Mouse (Mus musculus) MEL (cell line): Measurements from ENCODE around the gene Grap. TPM values are rescaled to one million over a fixed set of nuclear protein-coding genes. Genes with fewer than 3 reads are reported as not detected.

Experiments used
- DNase-seq: peaks from one replicate; pipeline ENCODE4 v3.0.0; 2011; ENCODE audit warnings: low read depth, low spot score
- H3K27ac ChIP-seq: 2 replicates; pipeline ENCODE4 v1.5.1; 2012; ENCODE audit warnings: low read depth, mild to moderate bottlenecking, control low read depth, low read length, moderate library complexity; ENCODE audit not compliant: control insufficient read depth
- H3K27me3 ChIP-seq, 2 experiments: fragments of 150-350 bp in 1 of 2; sonication (generic) in 1 of 2; 2 replicates each; pipeline ENCODE4 v1.6.1; 2012; ENCODE audit warnings: low read length in 2 of 2, mild to moderate bottlenecking in 2 of 2, improper control_type of control experiment in 1 of 2, moderate library complexity in 1 of 2; ENCODE audit not compliant: insufficient read depth in 2 of 2, control insufficient read depth in 1 of 2
- H3K36me3 ChIP-seq, 2 experiments: 2 replicates each; pipeline ENCODE4 v1.6.1; 2012 to 2014; ENCODE audit warnings: low read length in 2 of 2, improper control_type of control experiment in 1 of 2, inconsistent platforms in 1 of 2, mild to moderate bottlenecking in 1 of 2; ENCODE audit not compliant: insufficient read depth in 2 of 2, control insufficient read depth in 1 of 2
- H3K4me1 ChIP-seq, 2 experiments: fragments of 150-350 bp in 1 of 2; sonication (generic) in 1 of 2; 2 replicates each; pipeline ENCODE4 v1.6.1; 2012; ENCODE audit warnings: low read length in 2 of 2, improper control_type of control experiment in 1 of 2, mild to moderate bottlenecking in 1 of 2; ENCODE audit not compliant: insufficient read depth in 2 of 2, control insufficient read depth in 1 of 2
- H3K4me3 ChIP-seq, 2 experiments: fragments of 150-350 bp in 1 of 2; sonication (generic) in 1 of 2; 2 replicates each; pipeline ENCODE4 v1.5.1; 2012; ENCODE audit warnings: low read depth in 2 of 2, low read length in 2 of 2, mild to moderate bottlenecking in 2 of 2, moderate library complexity in 2 of 2, control low read depth in 1 of 2, improper control_type of control experiment in 1 of 2; ENCODE audit not compliant: control insufficient read depth in 1 of 2, insufficient read depth in 1 of 2
- H3K79me2 ChIP-seq: 2 replicates; pipeline ENCODE4 v1.6.1; 2012; ENCODE audit warnings: mild to moderate bottlenecking, low read length, moderate library complexity; ENCODE audit not compliant: control insufficient read depth, poor library complexity, insufficient read depth
- H3K9ac ChIP-seq: 2 replicates; pipeline ENCODE4 v1.6.1; 2012; ENCODE audit warnings: low read depth, mild to moderate bottlenecking, control low read depth, low read length, moderate library complexity; ENCODE audit not compliant: control insufficient read depth, poor library complexity, severe bottlenecking
- H3K9me3 ChIP-seq: fragments of 150-350 bp; sonication (generic); replicated peaks from 2 replicates; pipeline ENCODE4 v1.6.1; 2012; ENCODE audit warnings: mild to moderate bottlenecking, low read length, improper control_type of control experiment, moderate library complexity; ENCODE audit not compliant: insufficient read depth
- CHD1 ChIP-seq: IDR thresholded peaks from 2 replicates; pipeline ENCODE4 v1.6.1; 2012; ENCODE audit warnings: low read depth, mild to moderate bottlenecking, inconsistent platforms, low read length, improper control_type of control experiment
- CTCF ChIP-seq, 3 experiments: IDR thresholded peaks in 2 of 3; conservative IDR thresholded peaks in 1 of 3; 2 replicates each; pipeline ENCODE4 v1.5.1; 2011 to 2012; ENCODE audit warnings: low read length in 3 of 3, low read depth in 2 of 3, mild to moderate bottlenecking in 2 of 3, improper control_type of control experiment in 1 of 3, inconsistent platforms in 1 of 3, mixed read lengths in 1 of 3, moderate library complexity in 1 of 3; ENCODE audit not compliant: control insufficient read depth in 1 of 3, insufficient read depth in 1 of 3, poor library complexity in 1 of 3, severe bottlenecking in 1 of 3
- ELF1 ChIP-seq: IDR thresholded peaks from 2 replicates; pipeline ENCODE4 v1.6.1; 2014; ENCODE audit warnings: low read depth, mild to moderate bottlenecking, inconsistent platforms, low read length, improper control_type of control experiment, moderate library complexity
- EP300 ChIP-seq, 2 experiments: IDR thresholded peaks; 2 replicates each; pipeline ENCODE4 v1.6.1; 2011; ENCODE audit warnings: improper control_type of control experiment in 2 of 2, low read length in 2 of 2, low read depth in 1 of 2, mild to moderate bottlenecking in 1 of 2
- ETS1 ChIP-seq: IDR thresholded peaks from 2 replicates; pipeline ENCODE4 v1.6.1; 2012; ENCODE audit warnings: low read depth, mild to moderate bottlenecking, inconsistent platforms, low read length, improper control_type of control experiment, moderate library complexity
- GATA1 ChIP-seq: IDR thresholded peaks from 2 replicates; pipeline ENCODE4 v1.6.1; 2011; ENCODE audit warnings: low read depth, low read length, improper control_type of control experiment
- MAZ ChIP-seq: IDR thresholded peaks from 2 replicates; pipeline ENCODE4 v1.6.1; 2012; ENCODE audit warnings: low read depth, mild to moderate bottlenecking, inconsistent platforms, low read length, improper control_type of control experiment
- MEF2A ChIP-seq: IDR thresholded peaks from 2 replicates; pipeline ENCODE4 v1.6.1; 2014; ENCODE audit warnings: low read depth, mild to moderate bottlenecking, inconsistent platforms, low read length, improper control_type of control experiment; ENCODE audit not compliant: poor library complexity, insufficient replicate concordance, severe bottlenecking; ENCODE audit errors: extremely low read depth
- MXI1 ChIP-seq: IDR thresholded peaks from 2 replicates; pipeline ENCODE4 v1.6.1; 2011; ENCODE audit warnings: mild to moderate bottlenecking, low read depth, low read length, improper control_type of control experiment
- MYB ChIP-seq: IDR thresholded peaks from 2 replicates; pipeline ENCODE4 v1.6.1; 2011; ENCODE audit warnings: mild to moderate bottlenecking, low read depth, low read length, improper control_type of control experiment
- MYC ChIP-seq: IDR thresholded peaks from 2 replicates; pipeline ENCODE4 v1.6.1; 2011; ENCODE audit warnings: low read depth, mild to moderate bottlenecking, low read length, improper control_type of control experiment, moderate library complexity
- NELFE ChIP-seq: IDR thresholded peaks from 2 replicates; pipeline ENCODE4 v1.6.1; 2011; ENCODE audit warnings: low read depth, low read length, improper control_type of control experiment
- POLR2A ChIP-seq, 2 experiments: IDR thresholded peaks; 2 replicates each; pipeline ENCODE4 v1.6.1; 2011 to 2012; ENCODE audit warnings: low read length in 2 of 2, mild to moderate bottlenecking in 2 of 2, control low read depth in 1 of 2, improper control_type of control experiment in 1 of 2, low read depth in 1 of 2, moderate library complexity in 1 of 2; ENCODE audit not compliant: control insufficient read depth in 1 of 2, insufficient read depth in 1 of 2, poor library complexity in 1 of 2
- POLR2AphosphoS2 ChIP-seq: IDR thresholded peaks from 2 replicates; pipeline ENCODE4 v1.6.1; 2011; ENCODE audit warnings: low read length, improper control_type of control experiment
- POLR2AphosphoS5 ChIP-seq: IDR thresholded peaks from 2 replicates; pipeline ENCODE4 v1.6.1; 2012; ENCODE audit warnings: low read depth, borderline replicate concordance, mild to moderate bottlenecking, inconsistent platforms, low read length, moderate library complexity, mixed read lengths
- RAD21 ChIP-seq: IDR thresholded peaks from 2 replicates; pipeline ENCODE4 v1.6.1; 2011; ENCODE audit warnings: mild to moderate bottlenecking, low read depth, low read length, improper control_type of control experiment
- RCOR1 ChIP-seq: IDR thresholded peaks from 2 replicates; pipeline ENCODE4 v1.6.1; 2012; ENCODE audit warnings: low read depth, mild to moderate bottlenecking, inconsistent platforms, low read length, improper control_type of control experiment
- SIN3A ChIP-seq: IDR thresholded peaks from 2 replicates; pipeline ENCODE4 v1.6.1; 2012; ENCODE audit warnings: low read length, improper control_type of control experiment, inconsistent platforms
- TAL1 ChIP-seq: IDR thresholded peaks from 2 replicates; pipeline ENCODE4 v1.6.1; 2012; ENCODE audit warnings: mild to moderate bottlenecking, inconsistent platforms, low read length, moderate library complexity, mixed read lengths
- TBP ChIP-seq: IDR thresholded peaks from 2 replicates; pipeline ENCODE4 v1.8.0; 2011; ENCODE audit warnings: low read depth, low read length, improper control_type of control experiment
- TCF12 ChIP-seq: IDR thresholded peaks from 2 replicates; pipeline ENCODE4 v1.6.1; 2014; ENCODE audit warnings: low read depth, mild to moderate bottlenecking, inconsistent platforms, low read length, improper control_type of control experiment, moderate library complexity
- USF2 ChIP-seq, 2 experiments: IDR thresholded peaks; 2 replicates each; pipeline ENCODE4 v1.6.1; 2011 to 2012; ENCODE audit warnings: improper control_type of control experiment in 2 of 2, low read length in 2 of 2, borderline replicate concordance in 1 of 2, inconsistent platforms in 1 of 2, low read depth in 1 of 2, mild to moderate bottlenecking in 1 of 2; ENCODE audit not compliant: insufficient read depth in 1 of 2
- ZMIZ1 ChIP-seq: IDR thresholded peaks from 2 replicates; pipeline ENCODE4 v1.6.1; 2012; ENCODE audit warnings: low read depth, mild to moderate bottlenecking, inconsistent platforms, low read length, improper control_type of control experiment, moderate library complexity
- ZNF384 ChIP-seq: IDR thresholded peaks from 2 replicates; pipeline ENCODE4 v1.6.1; 2012; ENCODE audit warnings: low read depth, mild to moderate bottlenecking, inconsistent platforms, low read length, improper control_type of control experiment
- polyA plus RNA-seq, 2 experiments: library from polyadenylated mRNA; stranded (reverse) in 1 of 2; unstranded in 1 of 2; fragments of >175 nt in 1 of 2; fragments of >200 nt in 1 of 2; gene quantifications; 2 replicates each; pipeline versions ENCODE4 v1.2.1 to v1.2.4; 2012; ENCODE audit warnings: low replicate concordance in 2 of 2, low read depth in 1 of 2; ENCODE audit not compliant: insufficient read length in 2 of 2, insufficient read depth in 1 of 2, missing spikeins in 1 of 2
- total RNA-seq: library from RNA; depleted of rRNA; stranded (reverse); fragments of 300-350 nt; gene quantifications from 2 replicates; pipeline ENCODE4 v1.2.3, GENCODE M21; 2012

Gene Grap
- total and polyA plus RNA-seq, 3 experiments: 1.8 to 2.3 TPM; not detected in 1

DNA sequence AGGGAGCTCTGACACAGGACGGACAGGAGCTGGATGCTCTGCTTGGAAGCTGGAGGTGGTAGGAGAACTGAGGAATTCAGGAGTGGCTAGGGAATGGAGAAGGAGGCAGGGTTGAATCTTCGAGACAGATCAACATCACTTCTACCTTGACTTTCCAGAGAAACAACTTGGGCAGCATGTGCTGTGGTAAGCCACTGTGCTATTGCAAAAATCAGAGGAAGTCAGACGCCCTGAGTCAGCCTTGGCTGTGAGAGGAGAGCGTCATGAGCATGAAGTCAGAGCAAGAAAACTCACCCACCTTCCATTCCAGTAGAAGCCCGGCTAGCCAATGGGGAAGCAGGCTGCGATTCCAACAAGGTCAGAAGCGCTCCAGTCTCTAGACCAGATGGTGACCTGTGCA is 11.0 kb upstream of the Grap start:
- no peak overlapping the region for H3K27ac ChIP-seq
- DNase-seq: no peak
- no peaks in the 10 kb centered on the region; a peak in 1 of 4 replicates for H3K27me3 ChIP-seq
- no peaks in the 10 kb centered on the region for H3K9me3 ChIP-seq
- H3K4me3 ChIP-seq: no peak overlapping the region
- peaks cover 9 to 19% of the 10 kb centered on the region in 2 experiments for H3K4me1 ChIP-seq
- H3K36me3 ChIP-seq: peaks cover 0 to 13% of the 10 kb centered on the region in 2 experiments; a peak in 2 of 4 replicates
- TF ChIP-seq POLR2AphosphoS2 (no peak), ZNF384 (no peak), SIN3A (no peak), ETS1 (no peak), RAD21 (no peak), MAZ (no peak), ELF1 (no peak), ZMIZ1 (no peak)
- TF ChIP-seq, all 39 proteins: peak for 0
- no peaks in the 10 kb centered on the region for H3K79me2 ChIP-seq
- H3K9ac ChIP-seq: no peak overlapping the region

DNA sequence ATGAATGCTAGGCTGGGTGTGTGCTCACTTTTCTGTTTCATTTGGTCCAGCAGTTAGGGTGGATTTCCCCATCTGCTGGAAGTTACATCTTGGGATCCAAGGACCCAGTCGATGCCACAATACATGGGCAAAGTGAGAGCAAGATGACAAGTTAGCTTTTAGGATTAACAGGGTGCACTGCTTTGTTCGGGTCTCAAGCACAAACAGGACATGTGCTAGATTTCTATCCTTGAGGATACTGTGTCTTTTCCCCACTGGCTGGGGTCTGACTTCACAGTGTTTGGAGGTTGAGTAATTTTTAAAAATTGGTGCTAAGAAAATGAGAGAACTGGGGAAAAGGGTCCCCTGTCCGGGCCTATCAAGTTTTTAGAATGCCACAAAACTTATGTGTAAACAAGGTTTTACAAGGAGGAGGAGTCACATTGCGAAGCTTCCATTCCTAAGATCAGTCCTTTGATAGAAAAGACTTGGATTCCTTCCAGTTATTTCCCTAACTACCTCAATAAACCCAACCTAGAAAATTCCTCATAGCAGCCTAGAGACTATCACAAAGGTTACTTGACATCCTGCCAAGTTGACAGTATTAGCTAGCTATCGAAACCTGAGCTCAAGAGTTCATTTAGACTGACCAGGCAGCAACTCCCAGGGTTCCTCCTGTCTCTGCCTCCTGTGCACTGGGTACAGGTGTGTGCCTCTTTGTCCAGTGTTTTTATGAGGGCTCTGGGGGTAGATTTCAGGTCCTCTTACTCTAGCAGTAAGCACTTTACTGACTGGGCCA is 9.7 kb upstream of the Grap start:
- peaks cover 9 to 27% of the 10 kb centered on the region in 2 experiments for H3K4me1 ChIP-seq

DNA sequence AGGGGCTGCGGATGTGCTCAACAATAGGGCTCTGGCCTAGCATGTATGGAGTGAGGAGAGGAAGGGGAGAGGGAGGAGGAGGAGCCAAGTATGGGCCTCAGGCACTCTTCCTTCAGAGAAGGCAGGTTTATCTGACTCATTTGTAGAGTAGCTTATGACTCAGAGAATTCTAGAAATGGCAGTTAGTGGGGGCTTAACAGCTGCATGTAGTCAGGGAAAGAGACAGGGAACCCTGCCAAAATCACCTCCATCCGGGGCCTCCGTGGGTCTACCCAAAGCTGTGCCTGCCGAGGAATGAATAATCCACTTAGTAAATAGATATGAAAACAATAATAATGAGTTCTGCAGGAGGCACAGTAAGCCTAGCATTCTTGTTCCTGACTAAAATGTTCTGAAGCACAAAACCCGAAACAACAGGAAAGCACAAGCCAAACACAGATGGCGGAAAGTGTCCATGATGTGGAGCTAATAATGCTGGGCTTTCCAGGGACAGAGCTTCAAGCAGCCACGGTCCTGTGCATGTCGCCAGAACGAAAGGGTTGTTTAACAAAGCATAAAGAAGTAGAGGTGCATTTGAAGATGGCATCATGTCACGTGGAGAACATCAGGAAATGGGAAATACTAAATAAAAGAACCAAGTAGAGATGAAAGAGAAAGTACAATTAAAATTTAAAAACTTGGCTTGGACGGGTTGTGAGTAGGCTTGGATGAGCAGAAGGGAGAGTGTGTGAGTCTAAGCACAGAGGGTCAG is 8.3 kb upstream of the Grap start:
- H3K9me3 ChIP-seq: no peaks in the 10 kb centered on the region
- H3K4me3 ChIP-seq: peak overlapping the region in 1 of 2 experiments; percentile 12; a peak in 1 of 4 replicates
- H3K27me3 ChIP-seq: no peaks in the 10 kb centered on the region; a peak in 1 of 4 replicates
- peaks cover 9 to 31% of the 10 kb centered on the region in 2 experiments for H3K4me1 ChIP-seq
- H3K79me2 ChIP-seq: no peaks in the 10 kb centered on the region
- peak overlapping the region; percentile 6; the same call in 1 of the 2 replicates for H3K27ac ChIP-seq
- peak; percentile 86 for DNase-seq
- H3K9ac ChIP-seq: peak overlapping the region; percentile 29; the same call in 1 of the 2 replicates
- H3K36me3 ChIP-seq: peaks cover 0 to 16% of the 10 kb centered on the region in 2 experiments; a peak in 2 of 4 replicates
- TF ChIP-seq POLR2AphosphoS5 (no peak), MYC (no peak), MYB (peak; percentile 81), EP300 (IDR thresholded peaks at IDR 0.05; ENCODE audit: low read depth in 1 of 2, low read length in 2 of 2) (peak; percentile 65 to 69), NELFE (0 out of 2 replicates have a peak, but pooled peaks have one; percentile 21), ZNF384 (no peak), TAL1 (no peak), TBP (peak; percentile 64; the same call in 1 of the 2 replicates), CHD1 (no peak), CTCF (IDR thresholded peaks at IDR 0.05 in 2 of 3, conservative IDR thresholded peaks at IDR 0.05 in 1 of 3; ENCODE audit: control insufficient read depth in 1 of 3, insufficient read depth in 1 of 3, low read depth in 2 of 3, low read length in 3 of 3, poor library complexity in 1 of 3, severe bottlenecking in 1 of 3) (no peak), RCOR1 (no peak), USF2 (IDR thresholded peaks at IDR 0.05; ENCODE audit: borderline replicate concordance in 1 of 2, insufficient read depth in 1 of 2, low read depth in 1 of 2, low read length in 2 of 2) (no peak), TCF12 (0 out of 2 replicates have a peak, but pooled peaks have one; percentile 5), MEF2A (no peak), GATA1 (no peak), POLR2A (IDR thresholded peaks at IDR 0.05; ENCODE audit: control insufficient read depth in 1 of 2, insufficient read depth in 1 of 2, low read depth in 1 of 2, low read length in 2 of 2, poor library complexity in 1 of 2) (no peak)

More for the DNA sequence above, 9.7 kb upstream of the Grap start:
- no peak overlapping the region for H3K9ac ChIP-seq
- H3K79me2 ChIP-seq: no peaks in the 10 kb centered on the region
- H3K27ac ChIP-seq: no peak overlapping the region
- no peak overlapping the region for H3K4me3 ChIP-seq
- H3K27me3 ChIP-seq: no peaks in the 10 kb centered on the region; a peak in 1 of 4 replicates
- H3K9me3 ChIP-seq: no peaks in the 10 kb centered on the region
- TF ChIP-seq MXI1: no peak
- TF ChIP-seq, all 39 proteins: peak for 0
- peaks cover 0 to 16% of the 10 kb centered on the region in 2 experiments; a peak in 2 of 4 replicates for H3K36me3 ChIP-seq
- no peak for DNase-seq
